Mouse (Mus musculus) C2C12 (cell line): Measurements from ENCODE around the gene Ptrh2. TPM values are rescaled to one million over a fixed set of nuclear protein-coding genes. Genes with fewer than 3 reads are reported as not detected.

Source experiments
- H3K27me3 ChIP-seq: one replicate; pipeline ENCODE4 v1.6.1; 2011; ENCODE audit not compliant: control insufficient read depth, insufficient read depth, insufficient read length
- H3K36me3 ChIP-seq: one replicate; pipeline ENCODE4 v1.6.1; 2011; ENCODE audit not compliant: control insufficient read depth, insufficient read depth
- H3K4me3 ChIP-seq: one replicate; pipeline ENCODE4 v1.5.1; 2011; ENCODE audit warnings: mild to moderate bottlenecking, control low read depth; ENCODE audit not compliant: poor library complexity, insufficient read depth, severe bottlenecking
- H3K79me2 ChIP-seq: one replicate; pipeline ENCODE4 v1.6.1; 2011; ENCODE audit not compliant: control insufficient read depth, insufficient read depth
- H3K79me3 ChIP-seq: one replicate; pipeline ENCODE4 v1.6.1; 2011; ENCODE audit warnings: low read depth, control low read depth
- H3ac ChIP-seq: one replicate; pipeline ENCODE3; 2011; ENCODE audit warnings: low read depth; ENCODE audit not compliant: control insufficient read depth, insufficient read length
- CEBPB ChIP-seq: IDR thresholded peaks from one replicate; pipeline ENCODE4 v1.6.1; 2011; ENCODE audit warnings: low read depth, mild to moderate bottlenecking, control low read depth, moderate library complexity
- CTCF ChIP-seq: IDR thresholded peaks from one replicate; pipeline ENCODE4 v1.5.1; 2011; ENCODE audit not compliant: control insufficient read depth, insufficient read depth, insufficient read length
- FOSL1 ChIP-seq: IDR thresholded peaks from one replicate; pipeline ENCODE4 v1.8.0; 2011; ENCODE audit warnings: mild to moderate bottlenecking, low read length; ENCODE audit not compliant: poor library complexity, insufficient read depth, severe bottlenecking
- MAX ChIP-seq: IDR thresholded peaks from one replicate; pipeline ENCODE4 v1.6.1; 2011; ENCODE audit warnings: mild to moderate bottlenecking, control low read depth
- MYOD1 ChIP-seq: IDR thresholded peaks from one replicate; pipeline ENCODE4 v1.6.1; 2011; ENCODE audit warnings: low read depth; ENCODE audit not compliant: control insufficient read depth, insufficient read length
- MYOG ChIP-seq: IDR thresholded peaks from one replicate; pipeline ENCODE4 v1.6.1; 2011; ENCODE audit not compliant: control insufficient read depth, insufficient read length; ENCODE audit errors: extremely low read depth
- USF1 ChIP-seq: IDR thresholded peaks from one replicate; pipeline ENCODE4 v1.6.1; 2011; ENCODE audit warnings: low read depth, mild to moderate bottlenecking, control low read depth, moderate library complexity
- polyA plus RNA-seq: library from polyadenylated mRNA; unstranded; fragments of >200 nt; fragmentation: generic; extraction: Trizol; gene quantifications from one replicate; pipeline ENCODE4 v1.2.1, GENCODE M21; 2012; ENCODE audit warnings: missing spikeins

Ptrh2 gene
- polyA plus RNA-seq, 1 experiment, result 23.0 TPM

DNA sequence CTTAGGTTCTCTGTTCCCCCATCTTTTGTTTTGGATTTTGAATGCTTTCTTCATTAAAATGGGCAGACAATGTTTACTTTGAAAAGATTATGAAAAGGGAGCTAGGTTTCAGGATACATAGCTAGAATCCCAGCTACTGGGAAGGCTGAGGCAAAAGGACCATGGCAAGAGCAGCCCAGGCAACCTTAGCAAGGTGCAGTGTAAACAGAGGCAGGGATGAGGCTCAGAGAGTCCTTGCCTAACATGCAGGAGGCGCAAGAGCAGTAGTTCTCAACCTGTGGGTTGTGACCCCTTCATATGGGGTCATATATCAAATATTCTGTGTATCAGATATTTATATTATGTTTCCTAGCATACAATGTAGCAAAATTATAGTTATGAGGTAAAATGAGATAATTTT, 1.6 kb downstream of the Ptrh2 start:
- TF ChIP-seq USF1, result no peak
- no peak for TF ChIP-seq CTCF
- TF ChIP-seq MYOD1, result no peak
- TF ChIP-seq CEBPB, result no peak
- TF ChIP-seq MYOG, result no peak
- TF ChIP-seq FOSL1, result no peak
- TF ChIP-seq MAX, result no peak

GRCm38 (mm10) chr11:86690383-86690782, 6.6 kb downstream of the Ptrh2 start:
- peaks cover 51% of the 10 kb centered on the region for H3K79me3 ChIP-seq
- H3K27me3 ChIP-seq, result no peaks in the 10 kb centered on the region
- no peak overlapping the region for H3ac ChIP-seq
- H3K4me3 ChIP-seq, result no peak overlapping the region
- peaks cover 93% of the 10 kb centered on the region for H3K36me3 ChIP-seq
- TF ChIP-seq MAX, result no peak
- no peak for TF ChIP-seq CEBPB
- TF ChIP-seq MYOD1, result no peak
- no peak for TF ChIP-seq MYOG
- no peak for TF ChIP-seq CTCF
- no peak for TF ChIP-seq USF1
- no peak for TF ChIP-seq FOSL1
- peaks cover 76% of the 10 kb centered on the region for H3K79me2 ChIP-seq

More for the DNA sequence above, 1.6 kb downstream of the Ptrh2 start:
- Histone ChIP-seq H3K4me3 (peak overlapping the region; percentile 90), H3K27me3 (no peaks in the 10 kb centered on the region), H3K36me3 (peaks cover 45% of the 10 kb centered on the region), H3ac (peak overlapping the region; percentile 59), H3K79me2 (peaks cover 100% of the 10 kb centered on the region), H3K79me3 (peaks cover 91% of the 10 kb centered on the region)

GRCm38 (mm10) chr11:86691482-86691881, 7.7 kb downstream of the Ptrh2 start:
- peaks cover 95% of the 10 kb centered on the region for H3K36me3 ChIP-seq
- H3K79me2 ChIP-seq, result peaks cover 65% of the 10 kb centered on the region
- peak; percentile 81 for TF ChIP-seq CEBPB
- TF ChIP-seq MAX, result no peak
- peaks cover 40% of the 10 kb centered on the region for H3K79me3 ChIP-seq
- H3K4me3 ChIP-seq, result no peak overlapping the region
- no peak overlapping the region for H3ac ChIP-seq
- H3K27me3 ChIP-seq, result no peaks in the 10 kb centered on the region

DNA sequence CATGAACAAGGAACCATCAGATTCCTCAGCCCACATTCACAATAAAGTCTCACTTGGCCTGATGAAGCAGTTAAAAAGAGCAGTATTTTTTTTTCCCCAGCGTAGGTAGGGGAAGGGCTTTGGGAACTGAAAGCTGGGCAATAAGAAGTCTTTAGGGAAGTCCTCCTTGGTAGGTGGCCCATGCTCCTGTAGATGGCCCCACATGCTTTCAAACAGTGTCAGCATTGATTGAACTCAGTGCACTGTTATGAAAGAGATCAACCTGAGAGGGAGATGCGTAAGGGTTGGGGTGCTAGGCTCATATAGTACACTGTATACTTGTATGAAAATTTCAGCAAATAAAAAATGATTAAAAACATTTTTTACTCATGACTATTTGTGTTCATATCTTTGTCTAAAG, 8.2 kb downstream of the Ptrh2 start:
- TF ChIP-seq CEBPB, result no peak
- no peak for TF ChIP-seq MAX
- TF ChIP-seq MYOG, result no peak
- TF ChIP-seq CTCF, result no peak
- no peak for TF ChIP-seq MYOD1
- TF ChIP-seq FOSL1, result no peak
- no peak for TF ChIP-seq USF1
- Histone ChIP-seq H3K79me2 (peaks cover 60% of the 10 kb centered on the region), H3K27me3 (no peaks in the 10 kb centered on the region), H3K79me3 (peaks cover 35% of the 10 kb centered on the region), H3ac (no peak overlapping the region), H3K4me3 (no peak overlapping the region), H3K36me3 (peaks cover 95% of the 10 kb centered on the region)

- peaks cover 54% of the 10 kb centered on the region for H3K79me2 ChIP-seq
- H3K36me3 ChIP-seq, result peaks cover 95% of the 10 kb centered on the region
- TF ChIP-seq CEBPB (no peak), CTCF (no peak)
Observed at GRCm38 (mm10) chr11:86692546-86692945, 8.8 kb downstream of the Ptrh2 start.

GRCm38 (mm10) chr11:86695461-86695860, 11.7 kb downstream of the Ptrh2 start:
- no peak overlapping the region for H3K4me3 ChIP-seq
- peaks cover 25% of the 10 kb centered on the region for H3K79me2 ChIP-seq
- peaks cover 96% of the 10 kb centered on the region for H3K36me3 ChIP-seq
- H3K27me3 ChIP-seq, result no peaks in the 10 kb centered on the region
- TF ChIP-seq USF1 (no peak), FOSL1 (no peak), MYOD1 (no peak), MAX (no peak), CEBPB (no peak), CTCF (no peak), MYOG (no peak)
- peaks cover 3% of the 10 kb centered on the region for H3K79me3 ChIP-seq
- no peak overlapping the region for H3ac ChIP-seq

More at GRCm38 (mm10) chr11:86692546-86692945, 8.8 kb downstream of the Ptrh2 start:
- Histone ChIP-seq H3K27me3 (no peaks in the 10 kb centered on the region), H3K4me3 (no peak overlapping the region), H3K79me3 (peaks cover 29% of the 10 kb centered on the region), H3ac (no peak overlapping the region)
